Mouse (Mus musculus) embryonic stem cell, embryonic (primary cell): Measurements from ENCODE around the gene Galnt2.

Experiments
- CTCF ChIA-PET, 4 experiments: fragments of 300-600 bp in 2 of 4; fragments of 350-600 bp in 2 of 4; sonication (Branson Sonifier 250); formaldehyde crosslinking; loops; one replicate each; lab custom pipeline; 2022; ENCODE audit warnings: inconsistent platforms in 2 of 4; lab: Charles Lee
- POLR2A ChIA-PET, 4 experiments: fragments of 300-600 bp in 2 of 4; fragments of 350-600 bp in 2 of 4; sonication (Branson Sonifier 250); formaldehyde crosslinking; loops; one replicate each; lab custom pipeline; 2022; ENCODE audit warnings: antibody characterized with exemption in 4 of 4, inconsistent platforms in 1 of 4; lab: Charles Lee

The Galnt2 gene

GRCm38 (mm10) chr8:124231176-124231484, at the start of gene Galnt2:
Gene Galnt2, plus strand, starts transcription at chr8:124231391.
- ChIA-PET CTCF (no interaction called here), POLR2A (no interaction called here)

- ChIA-PET CTCF (interaction anchor here in 2 of 4 experiments (0.6 to 1.0 kb wide), 5 partner anchors 12 to 1358 kb away, joined by 3 to 11 read pairs (median 4); no protein-coding TSS in a partner anchor), POLR2A (interaction anchor here in 3 of 4 experiments (0.5 to 2.5 kb wide), 6 partner anchors 15 to 434 kb away, joined by 3 to 11 read pairs (median 4); no protein-coding TSS in a partner anchor)
These were observed 49.4 kb upstream of the Galnt2 start for GRCm38 (mm10) chr8:124181751-124182150.

GRCm38 (mm10) chr8:124182224-124182623, 49.0 kb upstream of the Galnt2 start:
- CTCF ChIA-PET = interaction anchor here in 2 of 4 experiments (0.5 to 0.6 kb wide), 2 partner anchors 25 to 82 kb away, joined by 3 read pairs; no protein-coding TSS in a partner anchor

GRCm38 (mm10) chr8:124184078-124184477, 47.1 kb upstream of the Galnt2 start:
- CTCF ChIA-PET = interaction anchor here in 1 of 4 experiments (0.7 kb wide), 1 partner anchor 99 kb away, joined by 3 read pairs; no protein-coding TSS in a partner anchor
- POLR2A ChIA-PET = interaction anchor here in 2 of 4 experiments (0.6 to 0.7 kb wide), 2 partner anchors 13 to 1534 kb away, joined by 3 to 5 read pairs; no protein-coding TSS in a partner anchor

More at GRCm38 (mm10) chr8:124182224-124182623, 49.0 kb upstream of the Galnt2 start:
- POLR2A ChIA-PET = interaction anchor here in 3 of 4 experiments (0.6 to 2.5 kb wide), 7 partner anchors 10 to 434 kb away, joined by 3 to 11 read pairs (median 4); no protein-coding TSS in a partner anchor

- ChIA-PET CTCF (interaction anchor here in 2 of 4 experiments (0.6 to 0.7 kb wide), 2 partner anchors 99 to 196 kb away, joined by 3 read pairs; no protein-coding TSS in a partner anchor), POLR2A (interaction anchor here in 2 of 4 experiments (0.6 to 0.7 kb wide), 2 partner anchors 13 to 1535 kb away, joined by 3 to 5 read pairs; no protein-coding TSS in a partner anchor)
These were observed 46.7 kb upstream of the Galnt2 start for GRCm38 (mm10) chr8:124184507-124184906.

GRCm38 (mm10) chr8:124185081-124185480, 46.1 kb upstream of the Galnt2 start:
- ChIA-PET CTCF (interaction anchor here in 1 of 4 experiments (0.6 kb wide), 1 partner anchor 197 kb away, joined by 3 read pairs; no protein-coding TSS in a partner anchor), POLR2A (interaction anchor here in 2 of 4 experiments (1.1 to 2.1 kb wide), 2 partner anchors 9 to 12 kb away, joined by 3 to 6 read pairs; no protein-coding TSS in a partner anchor)

- ChIA-PET POLR2A (interaction anchor here in 1 of 4 experiments (0.7 kb wide), 1 partner anchor 17 kb away, joined by 3 read pairs; no protein-coding TSS in a partner anchor), CTCF (interaction anchor here in 1 of 4 experiments (1.2 kb wide), 1 partner anchor 40 kb away, joined by 4 read pairs; no protein-coding TSS in a partner anchor)
These were observed 40.8 kb upstream of the Galnt2 start for GRCm38 (mm10) chr8:124190388-124190787.

- ChIA-PET CTCF (interaction anchor here in 2 of 4 experiments (1.0 to 2.0 kb wide), 2 partner anchors 32 to 112 kb away, joined by 3 to 5 read pairs; no protein-coding TSS in a partner anchor), POLR2A (interaction anchor here in 1 of 4 experiments (0.7 kb wide), 1 partner anchor 10 kb away, joined by 3 read pairs; no protein-coding TSS in a partner anchor)
These were observed 38.9 kb upstream of the Galnt2 start for GRCm38 (mm10) chr8:124192242-124192641.

- ChIA-PET POLR2A (interaction anchor here in 2 of 4 experiments (0.7 to 1.8 kb wide), 4 partner anchors 10 to 14 kb away, joined by 3 to 4 read pairs (median 4); no protein-coding TSS in a partner anchor), CTCF (interaction anchor here (0.6 to 2.0 kb wide), 7 partner anchors 12 to 549 kb away, joined by 3 to 5 read pairs (median 3); no protein-coding TSS in a partner anchor)
These were observed 38.2 kb upstream of the Galnt2 start for GRCm38 (mm10) chr8:124192976-124193375.

GRCm38 (mm10) chr8:124193992-124194391, 37.2 kb upstream of the Galnt2 start:
- CTCF ChIA-PET = interaction anchor here in 1 of 4 experiments (1.6 to 2.0 kb wide), 2 partner anchors 13 to 114 kb away, joined by 3 to 5 read pairs; no protein-coding TSS in a partner anchor

GRCm38 (mm10) chr8:124196195-124196594, 35.0 kb upstream of the Galnt2 start:
- POLR2A ChIA-PET = interaction anchor here (0.6 to 2.7 kb wide), 7 partner anchors 10 to 40 kb away, joined by 3 to 14 read pairs (median 3); no protein-coding TSS in a partner anchor
- CTCF ChIA-PET = interaction anchor here in 2 of 4 experiments (0.8 to 0.9 kb wide), 2 partner anchors 118 to 197 kb away, joined by 3 read pairs; no protein-coding TSS in a partner anchor

More at GRCm38 (mm10) chr8:124193992-124194391, 37.2 kb upstream of the Galnt2 start:
- POLR2A ChIA-PET = interaction anchor here in 1 of 4 experiments (1.8 kb wide), 1 partner anchor 13 kb away, joined by 4 read pairs; no protein-coding TSS in a partner anchor

GRCm38 (mm10) chr8:124196797-124197196, 34.4 kb upstream of the Galnt2 start:
- CTCF ChIA-PET = interaction anchor here in 3 of 4 experiments (0.8 to 1.1 kb wide), 3 partner anchors 118 to 197 kb away, joined by 3 read pairs; no protein-coding TSS in a partner anchor

GRCm38 (mm10) chr8:124198230-124198629, 33.0 kb upstream of the Galnt2 start:
- ChIA-PET CTCF (interaction anchor here in 2 of 4 experiments (1.1 to 1.3 kb wide), 2 partner anchors 19 kb away, joined by 4 to 11 read pairs; no protein-coding TSS in a partner anchor), POLR2A (interaction anchor here in 3 of 4 experiments (0.6 to 2.7 kb wide), 17 partner anchors 12 to 337 kb away, joined by 3 to 21 read pairs (median 3); no protein-coding TSS in a partner anchor)

More at GRCm38 (mm10) chr8:124196797-124197196, 34.4 kb upstream of the Galnt2 start:
- POLR2A ChIA-PET = interaction anchor here (0.6 to 2.7 kb wide), 14 partner anchors 9 to 143 kb away, joined by 3 to 21 read pairs (median 4); no protein-coding TSS in a partner anchor

GRCm38 (mm10) chr8:124200400-124200799, 30.8 kb upstream of the Galnt2 start:
- ChIA-PET CTCF (no interaction called here), POLR2A (interaction anchor here in 2 of 4 experiments (0.6 kb wide), 2 partner anchors 30 to 113 kb away, joined by 3 read pairs; no protein-coding TSS in a partner anchor)

- POLR2A ChIA-PET = interaction anchor here in 1 of 4 experiments (0.6 kb wide), 1 partner anchor 391 kb away, joined by 3 read pairs; no protein-coding TSS in a partner anchor
- CTCF ChIA-PET = no interaction called here
These were observed 29.5 kb upstream of the Galnt2 start for GRCm38 (mm10) chr8:124201706-124202105.

GRCm38 (mm10) chr8:124202895-124203294, 28.3 kb upstream of the Galnt2 start:
- CTCF ChIA-PET = no interaction called here
- POLR2A ChIA-PET = no interaction called here

- ChIA-PET CTCF (no interaction called here), POLR2A (interaction anchor here in 2 of 4 experiments (0.6 to 1.3 kb wide), 5 partner anchors 9 to 151 kb away, joined by 3 read pairs; no protein-coding TSS in a partner anchor)
These were observed 27.1 kb upstream of the Galnt2 start for GRCm38 (mm10) chr8:124204001-124204601.

- POLR2A ChIA-PET = interaction anchor here in 1 of 4 experiments (1.4 kb wide), 1 partner anchor 12 kb away, joined by 3 read pairs; no protein-coding TSS in a partner anchor
- CTCF ChIA-PET = no interaction called here
These were observed 19.0 kb upstream of the Galnt2 start for GRCm38 (mm10) chr8:124212148-124212547.
